Mouse (Mus musculus): ENCODE data around the gene Prss36. TPM values are rescaled to one million over a fixed set of nuclear protein-coding genes. Genes with fewer than 3 reads are reported as not detected.

The Prss36 gene
- polyA plus RNA-seq (2016; fragmentation: Nextera tagmentation; extraction: Ambion mirVana) = 11.5 and 12.5 TPM in 2 replicates

DNA sequence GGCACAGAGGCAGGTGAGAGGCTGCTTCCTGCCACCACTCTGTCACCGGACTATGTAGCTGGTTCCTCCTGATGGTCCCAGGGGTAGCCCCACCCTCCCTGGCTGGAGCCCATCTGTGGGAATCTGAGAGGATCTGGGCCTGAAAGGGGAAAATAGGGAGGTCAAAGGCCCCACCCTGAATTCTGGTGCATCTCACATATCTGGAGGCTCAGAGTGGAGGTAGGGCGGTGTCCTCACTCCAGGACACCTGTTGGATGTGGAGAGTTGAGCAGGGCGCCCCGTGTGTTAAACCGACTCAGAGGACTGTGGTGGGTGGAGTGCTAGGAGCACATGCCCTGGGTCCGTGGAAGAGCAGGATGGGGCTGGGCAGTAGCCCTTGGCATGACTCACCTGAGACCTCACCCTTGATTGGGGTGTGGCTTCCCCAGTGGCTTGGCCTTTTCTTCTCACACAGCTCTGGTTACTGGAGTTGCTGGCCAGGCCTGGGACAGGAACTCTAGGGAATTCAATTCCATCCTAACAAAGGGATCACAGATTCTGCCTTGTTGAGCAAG, at the start of gene Prss36:
TSS of gene Prss36 (minus strand) at position 256 of the 554 bp plus-strand sequence.
- WGBS = 71% methylated on average over 6 of the region's 6 CpGs

DNA sequence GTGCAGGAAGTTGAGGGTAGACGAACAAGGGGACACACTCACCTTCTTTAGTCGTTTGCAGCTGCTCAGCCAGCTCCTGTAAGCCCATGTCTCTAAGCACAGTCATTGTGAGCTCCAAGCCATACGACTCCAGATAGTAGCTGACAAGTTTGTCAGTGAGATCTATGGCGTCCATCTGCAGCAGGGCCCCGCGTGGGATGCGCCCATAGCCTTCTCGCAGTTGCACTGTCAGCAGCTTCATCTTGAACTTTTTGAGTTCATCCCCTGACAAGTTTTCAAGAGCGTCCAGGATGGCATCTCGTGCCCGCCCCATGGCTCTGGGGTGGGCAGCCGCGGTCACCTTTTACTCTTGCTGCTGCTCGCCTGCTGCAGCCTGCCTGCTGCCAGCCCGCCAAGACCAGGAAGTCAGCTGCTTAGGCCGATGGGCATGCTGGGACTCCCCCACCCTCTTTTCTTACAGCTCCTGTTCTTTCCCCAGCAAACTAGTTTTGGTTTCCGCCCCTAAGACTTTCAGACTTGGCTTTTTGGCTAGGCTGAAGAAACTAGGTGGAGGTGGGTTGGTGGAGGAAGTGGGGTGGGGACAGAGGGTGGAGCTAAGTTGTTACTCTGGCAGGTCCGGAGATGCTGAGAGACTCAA, 46.9 kb upstream of the Prss36 start, which contains the start of gene Pycard:
TSS of gene Pycard (minus strand) at position 527 of the 637 bp plus-strand sequence.
- peak within 1 kb of the TSS; percentile 28 for H3K4me3 ChIP-seq
- peak within 1 kb of the TSS; percentile 25; the same call in 1 of the 2 replicates for H3K27ac ChIP-seq
- no peaks in the 10 kb centered on the region for H3K27me3 ChIP-seq (ENCODE audit: poor library complexity, severe bottlenecking)
- DNase-seq (ENCODE audit: extremely low spot score, low spot score) = no peak
- no peaks in the 10 kb centered on the region for H3K9me3 ChIP-seq
- WGBS = 24% methylated on average over 18 of the region's 18 CpGs
- peaks cover 53% of the 10 kb centered on the region for H3K36me3 ChIP-seq (replicated peaks)
- peaks cover 13% of the 10 kb centered on the region for H3K4me1 ChIP-seq

More for the DNA sequence above, at the start of gene Prss36:
- H3K9me3 ChIP-seq = no peaks in the 10 kb centered on the region
- H3K4me1 ChIP-seq = peaks cover 6% of the 10 kb centered on the region
- no peaks in the 10 kb centered on the region for H3K36me3 ChIP-seq (replicated peaks)
- no peak for DNase-seq (ENCODE audit: extremely low spot score, low spot score)
- H3K4me3 ChIP-seq = no peak within 1 kb of the TSS
- H3K27ac ChIP-seq = no peak within 1 kb of the TSS
- H3K27me3 ChIP-seq (ENCODE audit: poor library complexity, severe bottlenecking) = peaks cover 38% of the 10 kb centered on the region

DNA sequence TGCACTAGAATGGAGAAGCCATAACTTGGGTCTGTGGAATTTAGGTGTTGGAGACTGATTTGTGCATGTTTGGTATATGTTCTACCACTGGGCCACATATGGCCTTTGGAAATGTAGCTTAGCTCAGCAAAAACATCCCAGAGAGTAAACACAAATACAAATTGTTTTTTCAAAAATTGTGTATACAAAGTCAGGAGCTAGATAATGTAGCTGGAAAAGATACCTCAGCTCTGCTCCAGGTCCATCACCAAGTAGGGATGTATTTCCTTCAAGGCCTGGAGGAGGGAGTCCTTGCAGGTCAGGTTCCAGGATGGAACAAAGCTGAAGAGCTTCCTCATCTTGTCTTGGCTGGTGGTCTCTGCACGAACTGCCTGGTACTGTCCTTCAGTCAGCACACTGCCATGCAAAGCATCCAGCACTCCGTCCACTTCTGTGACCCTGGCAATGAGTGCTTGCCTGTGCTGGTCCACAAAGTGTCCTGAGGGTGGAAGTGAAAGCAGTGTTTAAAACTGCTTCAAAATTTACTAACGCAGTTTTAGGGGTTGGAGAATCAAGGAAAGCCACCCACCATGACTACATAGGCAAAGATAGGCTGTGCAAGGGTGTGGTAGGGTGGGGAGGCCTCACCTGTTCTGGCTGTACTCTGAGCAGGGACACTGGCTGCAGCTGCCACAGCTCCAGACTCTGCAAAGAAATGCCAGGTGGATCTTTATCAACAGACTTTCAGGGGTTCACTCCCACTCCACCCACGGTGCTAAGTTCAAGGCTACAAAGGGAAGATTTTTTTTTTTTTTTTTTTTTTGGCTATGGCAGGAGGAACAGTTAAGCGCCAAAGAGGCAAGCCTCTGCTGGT, 46.2 kb upstream of the Prss36 start:
- H3K27me3 ChIP-seq (ENCODE audit: poor library complexity, severe bottlenecking) = no peaks in the 10 kb centered on the region
- H3K9me3 ChIP-seq = no peaks in the 10 kb centered on the region
- H3K4me3 ChIP-seq = no peak overlapping the region; the same call in 1 of the 2 replicates
- no peak for DNase-seq (ENCODE audit: extremely low spot score, low spot score)
- peaks cover 13% of the 10 kb centered on the region for H3K4me1 ChIP-seq
- 56% methylated on average over 5 of the region's 5 CpGs for WGBS
- H3K27ac ChIP-seq = 0 out of 2 replicates have a peak overlapping the region, but pooled peaks have one; percentile 25
- peaks cover 60% of the 10 kb centered on the region for H3K36me3 ChIP-seq (replicated peaks)

DNA sequence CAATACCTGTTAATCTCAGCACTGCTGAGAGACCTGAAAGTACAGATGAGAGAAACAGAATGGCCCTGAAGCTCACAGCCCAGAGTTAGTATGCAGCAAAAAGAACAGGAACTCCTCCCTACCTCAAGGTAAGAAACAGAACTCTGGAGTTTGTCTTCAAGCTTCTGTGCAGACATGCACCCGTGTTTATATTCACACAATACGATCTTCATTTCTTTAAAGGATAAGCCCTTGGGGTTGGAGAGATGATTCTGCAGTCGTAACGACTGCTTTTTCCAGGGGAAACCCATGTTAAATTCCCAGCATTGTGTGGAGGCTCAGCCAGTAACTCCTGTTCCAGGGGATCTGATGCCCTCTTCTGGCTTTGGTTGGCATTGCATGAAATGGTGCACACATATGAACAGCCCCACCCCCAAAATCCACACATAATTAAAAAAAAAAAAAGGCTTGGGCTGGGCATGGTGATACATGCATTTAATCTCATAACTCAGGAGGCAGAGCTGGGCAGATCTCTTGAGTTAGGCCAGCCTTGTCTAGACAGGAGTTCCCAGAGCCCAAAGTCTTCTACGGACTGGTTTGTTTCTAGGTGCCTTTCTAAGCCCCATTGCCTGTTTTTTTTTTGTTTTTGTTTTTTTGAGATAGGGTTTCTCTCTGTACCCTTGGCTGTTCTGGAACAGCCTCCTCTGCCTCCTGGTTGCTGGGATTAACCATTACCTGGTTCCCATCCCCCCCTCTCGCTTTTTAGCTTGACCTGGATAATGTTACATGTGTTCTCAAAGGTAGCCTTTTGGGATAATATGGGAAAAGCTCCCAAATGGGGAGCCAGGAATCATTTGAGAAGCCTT, 45.3 kb upstream of the Prss36 start:
- peaks cover 67% of the 10 kb centered on the region for H3K36me3 ChIP-seq (replicated peaks)
- H3K4me1 ChIP-seq = peaks cover 13% of the 10 kb centered on the region
- 52% methylated on average over 6 of the region's 6 CpGs for WGBS
- no peak overlapping the region for H3K27ac ChIP-seq
- H3K4me3 ChIP-seq = no peak overlapping the region
- H3K27me3 ChIP-seq (ENCODE audit: poor library complexity, severe bottlenecking) = no peaks in the 10 kb centered on the region
- peak; percentile 72 for DNase-seq (ENCODE audit: extremely low spot score, low spot score)
- H3K9me3 ChIP-seq = no peaks in the 10 kb centered on the region

DNA sequence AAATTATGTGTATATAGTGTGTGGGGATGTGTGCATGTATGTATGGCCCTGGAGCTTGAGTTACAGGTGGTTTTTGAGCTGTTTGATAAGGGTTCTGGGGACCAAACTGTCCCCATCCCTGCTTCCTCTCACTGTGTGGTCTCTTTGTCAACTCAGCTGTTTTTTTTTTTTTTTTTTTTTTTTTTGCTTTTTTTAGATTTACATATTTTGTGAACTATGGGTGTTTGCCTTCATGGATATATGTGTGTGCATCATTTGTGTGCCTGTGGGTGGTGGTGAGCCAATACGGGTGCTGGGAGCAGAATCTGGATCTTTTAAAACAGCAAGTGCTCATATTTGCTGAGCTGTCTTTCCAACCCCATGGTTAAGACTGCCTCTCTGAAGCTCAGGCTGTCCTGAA, 42.4 kb upstream of the Prss36 start:
- H3K36me3 ChIP-seq (replicated peaks) = peaks cover 88% of the 10 kb centered on the region
- 100% methylated on average over 1 of the region's 1 CpGs for WGBS
- H3K4me3 ChIP-seq = no peak overlapping the region
- peaks cover 13% of the 10 kb centered on the region for H3K4me1 ChIP-seq
- DNase-seq (ENCODE audit: extremely low spot score, low spot score) = no peak
- H3K27me3 ChIP-seq (ENCODE audit: poor library complexity, severe bottlenecking) = no peaks in the 10 kb centered on the region
- no peak overlapping the region for H3K27ac ChIP-seq
- H3K9me3 ChIP-seq = no peaks in the 10 kb centered on the region

DNA sequence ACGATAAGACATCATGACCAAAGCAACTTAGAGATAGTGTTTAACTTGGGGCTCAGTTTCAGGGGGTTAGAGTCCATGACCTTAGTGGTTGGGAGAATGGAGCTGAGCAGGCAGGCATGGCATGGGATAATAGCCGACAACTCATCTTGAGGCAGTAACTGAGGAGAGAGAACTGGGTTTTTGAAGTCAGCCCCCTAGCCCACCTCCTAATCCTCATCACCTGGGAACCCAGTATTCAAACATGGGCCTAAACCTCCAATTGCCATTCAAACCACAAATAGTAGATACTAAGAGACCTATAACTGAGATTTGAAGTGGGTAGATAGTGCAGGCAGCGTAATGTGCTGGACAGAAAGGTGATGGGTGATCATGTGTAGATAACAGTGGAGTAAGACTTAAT, 34.1 kb upstream of the Prss36 start:
- Histone ChIP-seq H3K27me3 (ENCODE audit: poor library complexity, severe bottlenecking) (no peaks in the 10 kb centered on the region), H3K9me3 (no peaks in the 10 kb centered on the region), H3K36me3 (replicated peaks) (peaks cover 100% of the 10 kb centered on the region), H3K27ac (no peak overlapping the region), H3K4me3 (no peak overlapping the region), H3K4me1 (no peaks in the 10 kb centered on the region)
- DNase-seq (ENCODE audit: extremely low spot score, low spot score) = no peak
- 95% methylated on average over 3 of the region's 3 CpGs for WGBS

DNA sequence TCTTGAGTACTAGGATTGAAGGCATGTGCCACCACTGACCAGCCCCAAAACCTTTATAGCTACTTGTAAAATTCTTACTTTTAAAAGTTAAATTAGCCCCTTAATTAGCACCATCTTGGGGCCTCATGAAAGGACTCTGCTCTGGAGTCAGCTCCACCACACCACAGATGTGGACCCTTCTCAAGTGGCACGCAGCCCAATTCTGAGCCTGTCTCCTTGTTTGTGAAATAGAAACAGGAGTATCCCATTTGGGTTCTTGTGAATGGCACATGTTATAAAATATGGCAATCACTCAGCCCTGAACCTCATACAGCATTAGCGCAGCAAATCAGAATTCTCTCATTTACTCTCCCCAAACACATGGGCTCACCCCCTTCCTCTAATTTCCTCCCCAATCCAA, 32.3 kb upstream of the Prss36 start:
- Histone ChIP-seq H3K27ac (no peak overlapping the region), H3K4me3 (no peak overlapping the region), H3K4me1 (no peaks in the 10 kb centered on the region), H3K36me3 (replicated peaks) (peaks cover 100% of the 10 kb centered on the region), H3K27me3 (ENCODE audit: poor library complexity, severe bottlenecking) (no peaks in the 10 kb centered on the region), H3K9me3 (no peaks in the 10 kb centered on the region)
- DNase-seq (ENCODE audit: extremely low spot score, low spot score) = no peak
- WGBS = 92% methylated on average over 2 of the region's 2 CpGs

DNA sequence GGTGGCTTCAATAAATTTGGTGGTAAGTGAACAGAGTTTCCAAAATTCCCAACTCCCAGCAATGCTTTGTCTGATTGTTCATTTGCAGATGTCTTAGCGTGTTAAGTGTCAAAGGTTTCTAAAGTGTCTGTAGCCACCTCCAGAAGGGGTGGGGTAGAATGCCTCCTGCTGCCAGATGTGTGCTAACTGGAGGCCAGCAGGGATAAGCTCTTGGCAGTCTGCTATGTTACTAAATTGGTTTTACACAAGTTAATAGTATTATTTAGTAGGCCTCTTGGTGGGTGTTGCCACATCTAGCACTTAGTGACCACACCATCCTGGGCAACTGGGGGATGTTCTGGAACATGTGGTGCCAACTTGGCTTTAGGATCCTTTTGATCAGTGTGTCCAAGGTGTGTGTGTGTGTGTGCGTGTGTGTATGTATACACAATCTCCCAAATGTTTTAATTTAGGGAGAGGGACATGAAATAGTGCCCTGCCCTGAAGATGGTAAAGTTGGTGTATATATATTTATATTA, 27.9 kb upstream of the Prss36 start:
- Histone ChIP-seq H3K27ac (no peak overlapping the region), H3K36me3 (replicated peaks) (peaks cover 100% of the 10 kb centered on the region), H3K9me3 (no peaks in the 10 kb centered on the region), H3K4me3 (no peak overlapping the region), H3K27me3 (ENCODE audit: poor library complexity, severe bottlenecking) (no peaks in the 10 kb centered on the region), H3K4me1 (peaks cover 9% of the 10 kb centered on the region)
- DNase-seq (ENCODE audit: extremely low spot score, low spot score) = no peak
- 97% methylated on average over 2 of the region's 2 CpGs for WGBS

DNA sequence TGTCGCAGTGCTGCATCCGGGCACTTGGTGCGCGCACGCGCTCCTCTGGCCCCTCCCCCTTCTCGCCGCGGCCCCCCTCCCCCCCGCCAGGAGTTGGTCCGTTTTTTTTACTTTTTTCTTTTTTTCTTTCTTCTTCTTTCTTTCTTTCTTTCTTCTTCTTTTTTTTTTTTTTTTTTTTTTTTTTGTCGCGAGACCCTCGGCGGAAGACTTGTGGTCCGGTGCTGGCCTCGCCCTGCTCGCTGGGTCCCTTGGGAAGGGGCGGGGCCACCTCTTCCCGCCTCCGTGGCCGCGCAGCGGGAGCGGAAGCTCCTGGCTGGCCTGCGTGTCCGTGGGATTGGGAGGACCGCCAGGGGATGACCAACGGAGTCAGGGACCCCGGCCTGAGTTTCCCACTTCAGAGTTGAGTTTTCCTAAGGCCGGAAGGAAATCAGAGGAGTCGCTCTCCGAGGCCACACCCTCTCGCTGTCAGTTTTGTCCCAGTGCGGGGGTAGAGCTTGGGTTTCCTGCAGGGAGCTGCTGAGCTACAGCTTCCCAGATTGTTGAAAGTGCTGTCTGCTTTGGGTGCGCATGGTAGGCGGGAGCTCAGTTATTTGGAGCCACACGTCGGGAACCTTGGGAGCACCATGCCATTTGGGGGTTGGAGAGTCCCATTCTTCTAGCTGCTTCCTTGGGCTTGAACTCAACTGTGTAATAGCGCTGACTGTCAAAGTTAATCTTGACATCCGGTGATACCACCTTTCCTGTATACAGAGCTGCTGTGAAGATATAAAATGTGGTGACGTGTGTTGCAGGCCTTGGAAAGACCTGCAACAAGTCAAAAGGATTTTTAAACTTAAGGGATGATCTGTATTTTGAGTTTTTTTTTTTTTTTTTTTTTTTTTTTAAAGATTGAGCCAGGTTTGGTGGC, 21.6 kb upstream of the Prss36 start:
- 2% methylated on average over 41 of the region's 42 CpGs for WGBS
- H3K27ac ChIP-seq = peak overlapping the region; percentile 100
- peak; percentile 85 for DNase-seq (ENCODE audit: extremely low spot score, low spot score)

DNA sequence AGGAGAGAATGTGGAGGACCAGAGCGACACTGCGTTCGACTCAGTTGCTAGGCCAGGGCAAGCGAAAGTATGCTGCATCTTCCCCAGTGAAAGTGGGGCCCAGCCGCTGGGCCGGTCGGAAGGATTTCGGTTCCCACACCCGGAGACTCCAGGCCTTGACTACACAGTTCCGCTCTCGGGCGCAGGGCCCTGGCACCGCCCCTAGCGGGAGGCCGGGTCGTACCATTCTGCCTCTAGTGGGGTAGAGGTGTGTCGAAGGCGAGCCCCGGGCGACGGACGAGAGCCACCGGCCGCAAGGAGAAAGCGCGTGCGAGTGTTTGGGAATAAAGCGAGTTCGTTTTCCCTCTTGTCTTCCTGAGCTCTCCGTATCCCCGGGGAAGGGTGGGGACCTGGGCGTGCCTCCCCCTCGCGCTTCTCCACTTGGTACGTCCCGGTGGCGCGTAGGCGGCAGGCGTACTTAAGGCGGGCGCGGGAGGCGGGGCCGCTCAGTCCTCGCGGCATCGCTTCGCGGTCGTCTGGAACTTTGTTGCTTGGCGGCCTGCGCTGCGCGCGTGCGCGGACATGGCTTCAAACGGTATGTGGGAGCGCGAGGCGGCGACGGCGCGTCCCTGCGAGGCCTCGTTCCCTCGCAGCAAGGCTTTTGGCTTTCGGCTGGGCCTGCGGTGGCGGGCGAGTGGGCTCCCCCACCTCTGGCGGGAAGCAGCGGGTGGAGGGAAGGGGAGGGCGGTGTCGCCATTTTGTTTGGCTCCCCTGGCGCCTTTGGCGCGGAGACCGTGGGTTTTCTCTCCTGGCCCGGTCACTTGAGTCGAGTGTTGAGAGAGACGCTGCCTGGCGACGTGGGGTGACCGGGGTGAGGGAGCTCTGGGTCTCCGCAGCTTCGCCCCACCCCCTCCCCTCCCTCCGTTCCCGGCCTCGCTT, 20.7 kb upstream of the Prss36 start, which contains the start of gene Fus:
TSS of gene Fus (plus strand) at position 454 of the 918 bp plus-strand sequence.
- peaks cover 34% of the 10 kb centered on the region for H3K36me3 ChIP-seq (replicated peaks)
- peaks cover 24% of the 10 kb centered on the region for H3K4me1 ChIP-seq
- H3K9me3 ChIP-seq = no peaks in the 10 kb centered on the region
- no peaks in the 10 kb centered on the region for H3K27me3 ChIP-seq (ENCODE audit: poor library complexity, severe bottlenecking)
- H3K27ac ChIP-seq = peak within 1 kb of the TSS; percentile 100
- peak within 1 kb of the TSS; percentile 96 for H3K4me3 ChIP-seq
- DNase-seq (ENCODE audit: extremely low spot score, low spot score) = peak; percentile 95
- WGBS = under 1% methylated on average over 89 of the region's 92 CpGs

More for the DNA sequence above, 21.6 kb upstream of the Prss36 start:
- peaks cover 27% of the 10 kb centered on the region for H3K4me1 ChIP-seq
- H3K9me3 ChIP-seq = no peaks in the 10 kb centered on the region
- H3K4me3 ChIP-seq = peak overlapping the region; percentile 96
- no peaks in the 10 kb centered on the region for H3K27me3 ChIP-seq (ENCODE audit: poor library complexity, severe bottlenecking)
- H3K36me3 ChIP-seq (replicated peaks) = peaks cover 43% of the 10 kb centered on the region

Measured in forebrain, embryonic 10.5 days (tissue).